Mouse (Mus musculus) T-helper 2 cell (primary cell): ENCODE results near the gene Oaz1.

Experiments
- in situ Hi-C: fragments of 300-600 bp; cut with MboI, MseI; formaldehyde crosslinking; loops from one replicate; pipeline ENCODE4 v1.15.1; 2025; ENCODE audit warnings: high pct_unique_total_duplicates

Oaz1 gene

DNA sequence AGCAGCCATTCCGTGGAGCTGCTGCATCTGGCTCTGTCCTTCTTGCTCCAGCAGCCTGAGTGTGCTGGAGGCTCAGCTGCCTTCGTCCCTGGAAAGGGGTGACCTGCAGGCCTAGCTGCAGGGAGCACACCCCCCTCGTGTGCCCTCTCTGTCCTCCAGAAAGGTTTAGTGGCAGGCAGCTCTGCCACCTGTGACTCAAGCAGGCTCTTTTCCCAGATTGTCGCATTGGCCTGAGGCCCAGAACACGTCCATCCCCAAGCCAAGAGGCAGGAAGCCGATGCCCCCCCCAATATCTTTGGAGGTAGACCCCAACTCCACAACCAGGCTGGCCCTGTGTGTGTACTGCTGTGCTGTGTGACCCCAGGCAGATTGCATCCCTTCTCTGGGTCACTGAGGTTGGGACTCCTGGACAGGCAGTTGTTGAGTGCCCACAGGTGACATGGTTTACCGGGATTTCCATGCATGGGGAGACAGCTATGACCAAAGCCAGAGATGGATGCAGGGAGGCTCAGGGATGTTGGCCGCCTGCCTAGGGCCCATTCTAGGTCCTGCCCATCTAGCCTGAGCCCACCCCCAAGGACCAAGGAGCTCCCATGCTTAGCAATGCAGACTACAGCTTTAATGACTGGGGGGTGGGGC lies 18.7 kb downstream of the Oaz1 start:
- in situ Hi-C loops, result no loop called here

DNA sequence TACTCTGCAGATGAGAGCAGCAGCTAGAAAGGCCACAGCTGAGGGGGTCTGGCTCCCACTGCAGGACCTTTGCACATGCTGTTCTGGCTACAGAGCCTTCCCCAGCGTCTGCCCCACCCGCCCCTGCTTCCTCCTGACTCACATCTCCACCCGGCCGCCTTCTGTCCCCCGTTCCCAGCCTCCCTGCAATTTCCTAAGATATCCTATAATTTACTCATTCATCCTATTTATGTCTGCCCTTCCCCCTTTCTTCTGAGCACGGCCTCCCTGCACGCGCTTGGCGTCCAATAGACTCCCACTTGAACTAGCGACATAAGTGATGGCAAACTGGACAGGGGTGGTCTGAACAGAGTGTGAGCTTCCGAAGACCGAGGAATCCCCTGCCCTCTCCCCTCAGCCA lies 19.3 kb downstream of the Oaz1 start:
- in situ Hi-C loops, result no loop called here

DNA sequence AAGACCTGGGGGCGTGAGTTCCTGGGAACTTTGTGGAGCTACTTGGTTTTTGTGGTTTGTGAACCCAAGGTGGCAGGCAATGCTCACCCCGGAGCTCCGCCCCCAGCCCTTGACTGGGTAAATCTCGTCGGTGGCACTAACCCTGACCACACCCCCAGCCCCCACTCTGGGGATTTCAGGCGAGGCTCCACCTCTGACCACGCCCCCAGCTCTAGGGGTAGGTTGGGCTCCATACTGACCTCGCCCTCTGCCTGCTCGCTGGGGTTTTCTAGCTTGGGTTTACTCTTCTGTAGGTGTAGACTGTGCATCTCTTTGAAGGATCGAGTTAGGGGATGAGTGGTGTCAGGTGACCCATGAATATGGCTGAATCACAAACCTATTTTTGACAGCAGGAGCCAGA lies 22.1 kb downstream of the Oaz1 start:
- in situ Hi-C loops, result no loop called here

DNA sequence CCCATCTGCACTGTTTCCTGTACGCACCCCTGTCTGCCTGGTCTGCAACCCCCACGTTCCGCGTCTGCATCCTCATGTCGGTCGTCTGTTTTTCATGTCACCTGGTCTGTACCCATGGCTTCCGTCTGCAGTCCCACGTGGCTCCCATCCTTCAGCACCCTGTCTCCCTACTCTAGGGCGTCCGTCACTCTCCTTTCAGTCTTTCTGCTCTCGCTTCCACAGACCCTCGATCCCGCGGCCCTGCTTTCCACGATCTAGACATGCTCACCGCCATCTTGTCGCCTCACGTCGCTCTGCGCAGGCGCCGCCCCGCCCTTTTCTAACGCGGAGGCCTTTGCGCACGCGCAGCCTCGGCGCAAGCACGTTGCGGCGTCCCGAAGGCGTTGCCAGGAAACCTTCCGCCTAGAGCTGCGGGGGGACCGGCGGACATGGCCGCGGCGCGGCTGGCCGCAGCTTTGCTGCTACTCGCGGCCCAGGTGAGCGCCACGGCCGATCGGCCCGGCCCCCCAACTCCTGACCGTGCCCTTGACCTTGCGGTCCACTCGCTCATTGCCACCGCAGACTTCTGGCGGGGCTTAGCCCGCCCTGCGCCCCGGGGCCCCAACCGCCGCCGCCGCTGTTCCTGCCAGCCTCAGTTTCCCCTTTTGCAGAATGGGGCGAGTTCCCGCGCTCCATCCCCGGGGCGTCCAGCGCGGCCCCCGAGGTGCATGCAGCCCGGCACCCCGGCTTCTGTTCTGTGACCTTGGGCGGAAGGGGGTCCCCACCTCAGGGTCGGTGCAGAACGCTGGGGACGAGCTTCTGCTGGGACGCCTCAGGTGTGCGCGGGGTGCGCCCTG lies 28.7 kb downstream of the Oaz1 start, which contains the start of the genes Lsm7 and Sppl2b:
Gene Lsm7, minus strand, starts transcription at position 297 of the 836 bp plus-strand sequence.
Gene Sppl2b, plus strand, starts transcription at position 363 of the 836 bp plus-strand sequence.
- in situ Hi-C loops, result loop anchor here (5.0 kb wide), 1 partner anchor 42 kb away; no protein-coding TSS in a partner anchor

DNA sequence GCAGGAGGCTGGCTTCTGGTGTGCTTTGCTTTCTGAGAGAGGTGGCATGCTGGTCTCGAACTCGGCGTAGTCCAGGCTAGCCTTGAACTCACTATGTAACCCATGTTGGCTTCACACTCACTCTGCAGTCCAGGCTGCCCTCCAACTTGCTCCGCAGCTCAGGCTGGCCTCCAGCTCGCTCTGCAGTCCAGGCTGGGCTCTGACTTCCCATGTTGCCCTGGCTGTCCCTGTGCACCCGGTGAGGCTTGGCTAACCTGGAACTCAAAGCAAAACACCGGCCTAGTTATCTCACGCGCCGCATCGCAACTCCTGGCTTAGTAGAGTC lies 29.3 kb downstream of the Oaz1 start:
- in situ Hi-C loops, result no loop called here

DNA sequence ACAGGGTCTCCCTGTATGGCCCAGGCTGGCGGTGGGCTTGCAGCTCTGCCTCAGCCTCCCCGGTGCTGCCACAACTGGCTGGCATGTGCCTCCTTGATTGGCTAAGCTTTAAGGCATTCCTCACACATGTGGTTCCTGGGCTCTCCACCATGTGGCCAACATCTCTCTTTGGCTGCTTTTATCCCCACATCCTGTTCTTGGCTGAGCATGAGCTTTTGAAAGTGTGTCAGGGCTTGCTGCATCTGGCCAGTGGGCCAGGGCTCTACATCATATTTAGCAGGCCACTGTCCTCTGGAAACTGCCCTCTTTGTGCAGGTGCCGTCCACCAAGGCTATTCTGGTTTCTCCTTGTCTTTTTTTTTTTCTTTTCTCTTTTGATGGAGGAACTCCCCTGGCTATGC lies 29.8 kb downstream of the Oaz1 start:
- in situ Hi-C loops, result no loop called here

GRCm38 (mm10) chr10:80856908-80857307 lies 30.5 kb downstream of the Oaz1 start:
- in situ Hi-C loops, result no loop called here

GRCm38 (mm10) chr10:80857386-80857785 lies 30.9 kb downstream of the Oaz1 start:
- in situ Hi-C loops, result no loop called here

- in situ Hi-C loops, result no loop called here
Observed at GRCm38 (mm10) chr10:80857848-80858247, 31.4 kb downstream of the Oaz1 start.

DNA sequence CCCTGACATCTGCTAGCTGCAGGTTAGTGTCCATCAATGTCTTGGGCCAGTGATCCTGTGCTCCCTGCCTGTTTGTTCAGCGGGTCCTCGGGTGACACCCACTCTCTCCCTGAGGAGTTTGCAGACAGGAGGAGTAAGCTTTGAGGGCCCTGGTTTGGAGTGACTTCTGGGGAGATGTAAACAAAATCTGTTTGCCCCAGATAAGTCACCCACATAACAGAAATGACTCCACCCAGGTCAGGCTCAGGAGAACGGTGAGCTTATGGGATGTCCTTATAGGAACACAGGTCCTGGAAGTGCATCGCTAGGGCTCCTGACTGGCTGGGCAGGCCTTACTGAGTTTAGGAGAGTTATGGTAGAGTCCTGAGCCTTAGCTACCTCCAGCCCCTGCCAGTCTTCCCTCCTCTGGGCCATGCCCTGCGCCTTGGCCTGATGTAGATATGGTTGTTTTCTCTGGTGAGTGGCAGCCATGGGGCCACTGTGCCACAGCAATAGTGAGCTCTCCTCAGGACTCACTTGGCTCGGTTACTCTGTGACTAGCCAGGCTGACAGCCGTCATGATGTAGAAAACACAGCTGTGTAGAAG lies 32.0 kb downstream of the Oaz1 start:
- in situ Hi-C loops, result no loop called here

DNA sequence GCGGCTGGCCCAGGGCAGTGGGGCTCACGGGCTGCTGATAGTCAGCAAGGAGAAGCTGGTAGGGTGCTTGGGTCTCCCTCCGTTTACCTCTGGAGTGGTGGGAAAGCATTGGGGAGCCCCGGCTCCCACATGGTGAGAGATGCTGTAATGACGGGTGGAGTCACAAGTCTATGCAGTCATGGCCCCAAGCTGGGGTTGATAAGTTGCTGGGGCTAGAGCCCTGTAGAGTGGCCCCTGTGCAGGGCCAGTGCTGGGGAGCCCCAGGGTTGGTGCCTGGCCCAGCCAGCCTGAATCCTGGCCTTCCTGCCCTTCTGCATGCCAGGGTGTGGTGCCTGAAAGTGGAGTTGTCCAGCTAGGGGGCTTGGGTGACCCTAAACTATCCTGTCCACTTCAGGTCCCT lies 35.8 kb downstream of the Oaz1 start:
- in situ Hi-C loops, result no loop called here

DNA sequence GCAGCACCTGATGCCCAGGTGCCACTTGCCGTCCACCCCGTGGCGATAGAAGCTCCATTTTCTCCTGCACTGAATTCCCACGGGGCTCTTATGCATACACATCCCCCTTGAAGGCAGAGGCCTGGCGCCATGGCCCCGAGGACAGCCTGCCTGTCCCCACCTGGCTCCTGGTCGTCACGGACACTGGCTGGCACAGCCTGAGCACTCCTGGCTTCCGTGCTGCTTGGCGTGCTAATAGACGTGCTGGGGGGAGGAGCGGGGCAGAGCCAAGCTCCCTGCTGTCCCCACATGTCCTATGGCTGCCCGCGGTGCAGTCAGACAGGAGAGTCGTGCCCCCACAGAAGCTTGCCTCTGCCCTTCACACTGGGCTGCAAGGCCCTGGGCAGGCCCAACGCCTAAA lies 38.0 kb downstream of the Oaz1 start:
- in situ Hi-C loops, result no loop called here

DNA sequence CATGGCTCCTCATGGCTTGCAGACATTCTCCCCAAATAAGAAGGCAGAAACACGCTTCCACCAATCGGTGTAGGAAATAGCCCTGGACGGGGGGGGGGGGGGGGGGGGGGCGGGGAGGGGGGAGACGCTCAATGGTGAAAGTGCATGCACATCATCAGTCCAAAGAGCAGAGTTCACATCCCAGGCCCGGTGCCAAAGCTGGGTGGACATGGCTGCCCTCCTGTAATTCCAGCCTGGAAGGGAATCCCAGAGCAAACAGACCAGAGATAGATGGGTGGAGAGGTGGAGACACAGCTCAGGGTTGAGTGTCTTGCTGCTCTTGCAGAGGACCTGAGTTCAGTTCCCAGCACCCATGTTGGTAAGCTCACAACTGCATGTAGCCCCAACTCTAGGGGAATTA lies 44.5 kb downstream of the Oaz1 start:
- in situ Hi-C loops, result no loop called here

DNA sequence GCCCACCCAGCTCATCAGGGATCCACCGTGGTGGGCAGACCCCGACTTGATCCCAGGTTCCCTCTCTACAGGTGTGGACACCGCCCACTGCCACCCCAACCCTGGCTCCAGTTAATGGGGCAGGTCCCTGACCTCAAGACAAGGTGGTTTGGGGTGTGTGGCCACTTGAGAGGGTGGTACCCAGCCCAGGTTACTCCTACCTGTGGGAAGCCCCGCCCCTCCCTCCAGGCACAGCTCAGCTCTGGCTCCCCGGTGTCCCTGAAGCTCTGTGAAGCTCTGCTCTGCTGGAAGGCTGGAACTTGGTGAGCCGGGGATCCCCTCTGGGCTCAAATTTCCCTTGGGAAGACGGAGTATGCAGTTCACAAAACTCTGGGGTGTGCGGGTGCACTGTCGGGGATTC lies 45.1 kb downstream of the Oaz1 start, which contains the start of gene Tmprss9:
Gene Tmprss9, plus strand, starts transcription at position 268 of the 400 bp plus-strand sequence.
- in situ Hi-C loops, result no loop called here

DNA sequence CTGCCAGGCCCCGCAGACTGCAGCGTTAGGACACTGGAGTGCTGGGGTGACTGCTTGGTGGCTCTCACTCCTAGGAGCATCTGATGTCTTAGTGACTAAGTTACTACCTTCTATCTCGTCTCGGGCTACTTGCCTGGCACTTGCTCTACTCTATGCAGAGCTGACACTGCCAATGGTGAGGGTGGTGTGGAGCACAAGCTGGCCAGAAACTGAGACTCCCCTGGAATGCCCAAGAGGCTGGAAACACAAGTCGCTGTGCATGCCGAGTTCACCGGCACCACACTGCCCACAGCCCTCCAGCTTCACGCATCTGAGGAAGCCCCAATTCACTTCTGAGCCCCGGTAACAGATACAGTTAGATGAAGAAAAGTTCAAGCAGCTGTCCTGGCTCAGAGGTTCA lies 47.6 kb downstream of the Oaz1 start:
- in situ Hi-C loops, result no loop called here

GRCm38 (mm10) chr10:80876028-80876427 lies 49.6 kb downstream of the Oaz1 start:
- in situ Hi-C loops, result loop anchor here (5.0 kb wide), 3 partner anchors 54 to 129 kb away; no protein-coding TSS in a partner anchor

- in situ Hi-C loops, result loop anchor here (5.0 kb wide), 3 partner anchors 54 to 129 kb away; no protein-coding TSS in a partner anchor
Observed at GRCm38 (mm10) chr10:80876594-80876993, 50.1 kb downstream of the Oaz1 start.
